Mouse (Mus musculus) heart, adult 2 months (tissue): ENCODE data around the gene Gng3.

Experiments used
- EP300 ChIP-seq: fragments of 200-500 bp; IDR thresholded peaks from 2 replicates; pipeline ENCODE4 v1.6.1; 2011; ENCODE audit warnings: low read depth, low read length, control low read depth; ENCODE audit not compliant: insufficient read depth
- POLR2A ChIP-seq: fragments of 200-500 bp; IDR thresholded peaks from 2 replicates; pipeline ENCODE4 v1.6.1; 2011; ENCODE audit warnings: mild to moderate bottlenecking, low read depth, low read length, control low read depth; ENCODE audit not compliant: insufficient read depth

DNA sequence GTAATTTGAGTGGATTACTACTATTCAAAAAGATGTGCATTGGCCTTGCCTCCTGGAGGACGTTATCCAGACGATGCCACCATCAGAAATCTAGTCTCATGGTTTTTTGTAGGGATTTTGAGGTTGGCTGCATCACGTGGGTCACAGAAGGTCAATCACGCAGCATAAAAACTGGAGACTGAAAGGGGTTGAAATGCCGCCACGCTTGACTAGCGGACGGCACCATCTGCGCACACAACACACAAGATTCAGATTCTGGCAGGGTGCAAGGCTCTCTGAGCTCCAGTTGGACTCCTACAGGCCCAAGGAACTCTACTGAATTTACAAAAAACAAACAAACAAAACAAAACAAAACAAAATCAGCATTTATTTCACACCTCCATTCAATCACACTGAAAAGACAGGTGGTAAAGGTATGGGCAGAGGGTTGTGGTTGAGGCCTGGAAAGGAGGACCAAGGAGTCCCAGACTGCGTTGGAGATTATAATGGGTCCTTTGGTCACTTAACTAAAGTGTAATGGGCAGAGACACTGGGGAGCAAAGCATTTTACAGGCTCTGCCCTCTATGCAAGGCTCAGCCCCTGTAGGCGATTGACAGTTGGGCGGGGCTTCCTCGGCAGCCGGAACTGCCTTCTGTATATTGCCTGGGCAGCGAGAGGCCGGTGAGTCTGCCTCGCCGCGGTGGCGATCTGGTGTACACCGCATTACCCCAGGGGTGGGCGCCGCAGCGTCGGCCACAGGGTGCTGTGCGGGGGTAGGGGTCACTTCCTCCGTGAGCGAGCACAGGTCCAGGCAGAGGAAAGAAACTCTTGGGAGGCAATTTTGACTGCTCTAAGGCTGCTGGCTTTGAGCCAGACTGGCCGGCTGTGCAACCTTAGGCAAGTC, 1.2 kb upstream of the Gng3 start:
- TF ChIP-seq POLR2A (peak; percentile 72), EP300 (0 out of 2 replicates have a peak, but pooled peaks have one; percentile 6)
